Comparison of ENCODE assay signal across 1 mouse cellular context in the genomic region with DNA sequence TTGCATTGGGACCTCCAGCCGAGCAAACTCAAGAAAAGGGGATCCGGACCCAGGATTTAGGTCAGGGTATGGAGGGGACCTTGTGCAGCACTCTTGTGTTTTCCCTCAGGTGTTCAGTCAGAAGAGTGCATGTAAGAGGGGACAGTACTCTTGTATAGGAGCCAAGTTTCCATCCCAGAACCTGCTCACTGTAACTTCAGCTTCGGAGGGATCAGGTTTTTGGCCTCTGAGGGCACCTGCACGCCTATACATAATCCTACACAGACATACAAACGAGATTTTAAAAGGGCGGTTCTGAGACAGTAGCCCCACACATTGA.
TF ChIP-seq lines count a peak whose summit lies in the region.

No protein-coding gene starts in this region.

TF ChIP-seq in MEL, 35 proteins besides CTCF, POLR2A, EP300 and RAD21:
- no peak for TF ChIP-seq CHD1 (IDR thresholded peaks at IDR 0.05; ENCODE audit: low read depth, low read length)
- TF ChIP-seq GABPA (IDR thresholded peaks at IDR 0.05; ENCODE audit: low read depth, low read length) = no peak
- TF ChIP-seq ETS1 (IDR thresholded peaks at IDR 0.05; ENCODE audit: low read depth, low read length) = no peak
- TF ChIP-seq GATA1 (IDR thresholded peaks at IDR 0.05; ENCODE audit: low read depth, low read length) = no peak
- no peak for TF ChIP-seq ZKSCAN1 (IDR thresholded peaks at IDR 0.05; ENCODE audit: low read depth, low read length)
- TF ChIP-seq RCOR1 (IDR thresholded peaks at IDR 0.05; ENCODE audit: low read depth, low read length) = no peak
- no peak for TF ChIP-seq MXI1 (IDR thresholded peaks at IDR 0.05; ENCODE audit: low read depth, low read length)
- no peak for TF ChIP-seq POLR2AphosphoS2 (IDR thresholded peaks at IDR 0.05; ENCODE audit: low read length)
- TF ChIP-seq NELFE (IDR thresholded peaks at IDR 0.05; ENCODE audit: low read depth, low read length) = no peak
- TF ChIP-seq MAZ (IDR thresholded peaks at IDR 0.05; ENCODE audit: low read depth, low read length) = no peak
- TF ChIP-seq USF1 (IDR thresholded peaks at IDR 0.05; ENCODE audit: low read depth, low read length) = no peak
- no peak for TF ChIP-seq ZNF384 (IDR thresholded peaks at IDR 0.05; ENCODE audit: low read depth, low read length)
- TF ChIP-seq ZMIZ1 (IDR thresholded peaks at IDR 0.05; ENCODE audit: low read depth, low read length) = no peak
- TF ChIP-seq POLR2AphosphoS5 (IDR thresholded peaks at IDR 0.05; ENCODE audit: borderline replicate concordance, low read depth, low read length) = no peak
- TF ChIP-seq BHLHE40 (IDR thresholded peaks at IDR 0.05; ENCODE audit: borderline replicate concordance, low read depth, low read length) = no peak
- no peak for TF ChIP-seq CHD2 (IDR thresholded peaks at IDR 0.05; ENCODE audit: low read length)
- no peak for TF ChIP-seq TBP (IDR thresholded peaks at IDR 0.05; ENCODE audit: low read depth, low read length)
- no peak for TF ChIP-seq MYB (IDR thresholded peaks at IDR 0.05; ENCODE audit: low read depth, low read length)
